Mouse (Mus musculus) left cerebral cortex, adult 2 months (tissue): Measurements from ENCODE around the gene Skiv2l. TPM values are rescaled to one million over a fixed set of nuclear protein-coding genes. Genes with fewer than 3 reads are reported as not detected.

ENCODE experiments used
- DNase-seq, 2 experiments: peaks; one replicate each; pipeline ENCODE4 v3.0.0; 2021 to 2022; ENCODE audit warnings: low spot score in 2 of 2, mixed read lengths in 1 of 2; ENCODE audit errors: extremely low spot score in 1 of 2
- H3K27ac ChIP-seq: fragments of 200-600 bp; 2 replicates; pipeline ENCODE4 v1.8.1; 2022
- H3K4me3 ChIP-seq: fragments of 200-600 bp; 2 replicates; pipeline ENCODE4 v1.8.1; 2022
- CTCF ChIP-seq: fragments of 200-600 bp; IDR thresholded peaks from 2 replicates; pipeline ENCODE4 v1.8.1; 2022; ENCODE audit warnings: antibody characterized with exemption, mild to moderate bottlenecking, moderate library complexity
- intact Hi-C: fragments of 180-260 bp; cut with DNase I; formaldehyde crosslinking; loops from one replicate; pipeline ENCODE4 v1.15.1; 2025
- total RNA-seq, 2 experiments: library from RNA; stranded (reverse); gene quantifications; 2 replicates each; pipeline ENCODE4 v1.2.3; 2021

Skiv2l gene
- total RNA-seq, 2 experiments from 2014 or later: 70.1 to 70.4 TPM

- TF ChIP-seq CTCF: no peak
- no peak overlapping the region for H3K4me3 ChIP-seq
- intact Hi-C loops: no loop called here
- no peak for DNase-seq
- no peak overlapping the region for H3K27ac ChIP-seq
Measured at GRCm38 (mm10) chr17:34865981-34866380, 16.0 kb upstream of the Skiv2l start.

DNA sequence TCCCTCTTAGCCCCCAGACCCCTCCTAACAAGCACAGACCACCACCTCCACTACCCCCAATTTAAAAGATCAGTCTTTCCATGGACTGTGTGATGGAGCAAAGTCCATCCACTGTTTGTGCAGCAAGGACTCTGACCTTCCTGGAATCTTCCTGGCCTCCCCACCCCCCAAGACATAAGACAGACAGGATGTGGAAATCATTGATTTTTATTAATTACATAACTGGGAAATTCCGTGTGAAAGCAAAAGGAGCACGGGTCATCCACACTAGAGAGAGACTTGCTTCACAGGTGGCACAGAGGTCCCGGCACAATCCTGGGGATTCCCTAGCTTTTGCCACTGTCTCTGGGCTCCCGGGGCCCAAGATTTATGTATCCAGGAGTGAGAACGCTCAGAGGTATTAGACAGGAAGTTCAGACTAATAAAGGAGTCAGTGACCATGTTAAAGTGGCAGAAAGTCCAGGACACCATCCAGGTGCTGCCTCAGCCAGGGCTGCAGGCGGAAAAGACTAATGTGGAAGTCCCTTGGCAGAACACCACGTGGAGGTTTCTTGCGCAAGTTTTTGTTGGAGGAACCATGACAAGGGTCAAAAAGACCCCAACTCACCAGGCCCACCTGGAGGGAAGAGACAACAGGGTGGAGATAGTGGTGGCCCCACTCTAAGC, 12.5 kb upstream of the Skiv2l start, which contains the start of gene Cfb:
TSS of gene Cfb (minus strand) at position 103 of the 666 bp plus-strand sequence.
- intact Hi-C loops: no loop called here
- no peak within 1 kb of the TSS for H3K27ac ChIP-seq

DNA sequence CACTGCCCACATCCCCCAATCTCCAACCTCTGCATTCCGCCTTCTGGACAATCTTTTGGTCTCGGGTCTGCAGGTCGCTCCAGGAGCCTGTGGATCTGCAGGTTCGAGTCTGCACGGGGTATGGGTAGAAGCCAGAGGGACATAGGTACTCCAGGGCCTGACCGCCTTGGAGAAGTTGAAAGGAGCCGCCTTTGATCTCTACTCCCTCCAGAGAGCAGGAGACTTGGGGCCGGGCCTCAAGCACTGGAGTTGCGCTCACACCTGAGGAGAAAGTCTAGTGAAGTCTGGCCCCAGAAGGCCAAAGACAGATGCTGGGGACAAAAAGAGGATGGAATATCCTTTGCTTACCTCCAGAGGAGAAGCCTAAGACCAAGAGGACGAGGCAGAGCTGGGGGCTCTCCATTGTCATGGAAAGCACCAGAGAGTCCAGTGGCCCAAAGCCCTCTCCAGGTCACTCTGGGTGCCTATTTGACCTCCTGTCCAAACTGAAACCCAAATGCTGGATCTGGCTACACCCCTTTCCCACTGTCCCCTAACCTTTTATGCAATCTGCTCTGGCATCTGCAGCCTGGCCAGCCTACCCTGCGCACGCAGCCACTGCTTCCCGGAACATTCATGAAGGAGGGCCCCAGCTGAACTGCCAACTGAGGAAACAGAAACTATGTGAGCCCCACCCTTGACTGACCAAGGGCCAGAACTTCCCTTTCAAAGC, 11.8 kb upstream of the Skiv2l start:
- DNase-seq: no peak
- no peak overlapping the region for H3K27ac ChIP-seq
- no peak overlapping the region for H3K4me3 ChIP-seq
- no peak for TF ChIP-seq CTCF
- intact Hi-C loops: no loop called here

More for the DNA sequence above, 12.5 kb upstream of the Skiv2l start, which contains the start of gene Cfb:
- TF ChIP-seq CTCF: no peak
- H3K4me3 ChIP-seq: no peak within 1 kb of the TSS
- no peak for DNase-seq

GRCm38 (mm10) chr17:34860514-34860913, 10.5 kb upstream of the Skiv2l start:
- intact Hi-C loops: no loop called here
- no peak for DNase-seq
- TF ChIP-seq CTCF: no peak
- H3K27ac ChIP-seq: no peak overlapping the region
- H3K4me3 ChIP-seq: no peak overlapping the region

GRCm38 (mm10) chr17:34858670-34859069, 8.7 kb upstream of the Skiv2l start:
- Histone ChIP-seq H3K27ac (no peak overlapping the region), H3K4me3 (no peak overlapping the region)
- no peak for TF ChIP-seq CTCF
- no peak for DNase-seq
- intact Hi-C loops: loop anchor here (5.0 kb wide), 1 partner anchor 124 kb away; the partner anchor contains the start of gene Lsm2

- Histone ChIP-seq H3K27ac (no peak overlapping the region), H3K4me3 (no peak overlapping the region)
- peak; percentile 84 for TF ChIP-seq CTCF
- intact Hi-C loops: loop anchor here (2.0 to 5.0 kb wide), 2 partner anchors 37 to 126 kb away; partner anchors contain the start of gene Lsm2
- no peak for DNase-seq
Measured at GRCm38 (mm10) chr17:34855825-34856224, 5.8 kb upstream of the Skiv2l start.

DNA sequence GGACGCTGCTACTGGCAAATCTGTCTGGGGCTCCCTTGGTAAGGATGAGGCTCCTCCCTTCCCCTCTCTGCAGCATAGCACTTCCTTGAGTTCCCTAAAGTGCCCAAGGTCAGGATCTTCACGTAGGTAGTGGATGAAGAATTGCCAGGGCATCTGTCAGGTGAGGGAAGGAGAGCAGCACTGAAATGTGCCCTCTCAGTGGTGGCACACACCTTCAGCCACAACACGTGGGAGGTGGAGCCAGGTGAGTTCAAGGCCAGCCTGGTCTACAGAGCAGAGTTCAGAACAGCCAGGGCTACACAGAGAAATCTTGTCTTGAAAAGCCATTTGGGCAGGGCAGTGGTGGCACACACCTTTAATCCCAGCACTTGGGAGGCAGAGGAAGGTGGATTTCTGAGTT, 4.8 kb upstream of the Skiv2l start:
- no peak for TF ChIP-seq CTCF
- intact Hi-C loops: loop anchor here (2.0 to 5.0 kb wide), 3 partner anchors 38 to 383 kb away; partner anchors contain the start of genes Lsm2 and Nfkbil1
- Histone ChIP-seq H3K27ac (no peak overlapping the region), H3K4me3 (no peak overlapping the region)
- DNase-seq: no peak

DNA sequence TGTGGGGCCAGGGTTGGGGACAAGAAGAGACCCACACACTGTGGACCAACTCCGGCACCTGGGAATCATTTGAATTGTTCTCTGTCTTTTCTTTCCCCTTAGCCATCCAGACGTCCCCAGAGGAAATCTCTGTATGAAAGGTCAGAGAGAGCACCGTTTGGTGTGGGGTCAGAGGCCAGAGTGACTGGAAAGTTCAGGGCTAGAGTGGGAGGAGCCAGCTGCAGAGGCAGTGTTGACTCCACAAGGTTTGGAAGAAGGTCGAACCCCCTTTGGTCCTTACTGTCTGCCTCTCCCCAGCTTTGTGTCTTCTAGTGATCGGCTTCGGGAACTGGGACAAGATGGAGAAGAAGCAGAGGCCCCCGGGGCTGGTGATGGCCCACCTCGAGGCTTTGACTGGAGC, 3.5 kb upstream of the Skiv2l start:
- Histone ChIP-seq H3K27ac (no peak overlapping the region), H3K4me3 (no peak overlapping the region)
- no peak for TF ChIP-seq CTCF
- intact Hi-C loops: loop anchor here (5.0 kb wide), 1 partner anchor 384 kb away; the partner anchor contains the start of gene Nfkbil1
- DNase-seq: no peak

- peak overlapping the region; percentile 71 for H3K27ac ChIP-seq
- H3K4me3 ChIP-seq: peak overlapping the region; percentile 81
- DNase-seq: no peak
- TF ChIP-seq CTCF: no peak
- intact Hi-C loops: loop anchor here (1.0 to 5.0 kb wide), 3 partner anchors 14 to 387 kb away; partner anchors contain the start of genes Nfkbil1 and Stk19
Measured at GRCm38 (mm10) chr17:34850517-34851125, 611 bp upstream of the Skiv2l start.

DNA sequence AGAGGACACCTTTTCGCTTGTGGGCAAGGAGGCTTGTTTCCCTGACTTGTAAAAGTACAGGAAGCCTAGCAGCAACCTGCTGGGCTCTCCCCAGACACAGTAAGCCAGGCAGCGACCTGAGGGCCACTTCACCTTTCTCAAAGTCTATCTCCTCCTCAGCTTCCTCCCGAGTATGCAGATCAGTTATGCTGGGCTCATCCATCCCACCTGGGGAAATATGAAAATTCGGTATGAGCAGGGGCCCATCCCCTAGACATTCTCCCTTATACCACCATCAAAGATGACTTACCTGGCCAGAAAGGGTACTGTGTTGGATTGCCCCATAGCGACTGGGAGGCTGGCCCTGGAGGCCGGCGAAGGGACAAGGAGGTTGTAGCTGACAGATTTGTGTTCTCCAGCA, 2.4 kb downstream of the Skiv2l start:
- H3K27ac ChIP-seq: no peak overlapping the region
- intact Hi-C loops: no loop called here
- DNase-seq: no peak
- no peak for TF ChIP-seq CTCF
- H3K4me3 ChIP-seq: no peak overlapping the region

DNA sequence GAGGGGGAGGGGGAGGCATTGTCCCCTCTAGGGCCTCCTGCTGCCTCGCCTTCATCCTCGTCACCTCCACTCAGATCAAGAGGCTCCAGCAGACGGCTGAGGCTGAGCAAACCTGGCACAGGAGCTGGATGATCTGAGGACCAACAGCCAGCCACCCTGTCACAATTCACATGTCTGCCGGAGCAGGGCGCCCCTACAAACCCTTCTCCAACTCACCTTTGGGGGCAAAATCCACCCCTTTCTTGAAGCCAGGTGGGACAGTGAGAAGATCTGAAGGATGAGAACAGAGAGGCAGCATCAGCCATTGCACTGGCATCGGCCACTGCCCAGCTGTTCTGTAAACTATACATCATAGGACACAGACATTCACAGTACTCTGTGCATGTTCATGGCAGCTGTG, 2.8 kb downstream of the Skiv2l start:
- DNase-seq: no peak
- intact Hi-C loops: no loop called here
- H3K4me3 ChIP-seq: no peak overlapping the region
- no peak overlapping the region for H3K27ac ChIP-seq
- no peak for TF ChIP-seq CTCF

DNA sequence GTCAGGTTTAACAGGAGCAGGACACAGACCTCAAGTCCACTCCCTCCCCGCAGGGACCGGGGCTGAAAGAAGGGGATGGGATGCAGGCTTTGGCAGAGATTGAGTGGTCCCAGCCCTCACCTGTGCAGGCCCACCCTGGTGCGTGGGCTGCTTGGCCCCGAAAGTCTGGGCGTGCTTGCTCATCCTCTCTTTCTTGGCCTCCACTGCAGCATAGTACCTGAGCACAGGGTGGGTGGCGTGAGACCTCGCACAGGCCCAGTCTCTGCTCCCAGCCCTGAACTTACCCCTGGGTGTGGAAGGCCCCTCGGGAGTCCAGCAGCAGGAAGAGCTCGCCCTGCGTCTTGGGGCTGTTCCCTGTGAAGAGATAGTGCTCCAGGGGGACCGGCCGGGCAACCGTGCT, 5.1 kb downstream of the Skiv2l start:
- H3K27ac ChIP-seq: no peak overlapping the region
- no peak overlapping the region for H3K4me3 ChIP-seq
- no peak for TF ChIP-seq CTCF
- intact Hi-C loops: no loop called here
- no peak for DNase-seq
